Mouse (Mus musculus): Measurements from ENCODE around the gene Irf5. TPM values are rescaled to one million over a fixed set of nuclear protein-coding genes. Genes with fewer than 3 reads are reported as not detected.

The Irf5 gene
- polyA plus RNA-seq, 1 experiment: 2.1 TPM

GRCm38 (mm10) chr6:29540956-29541355 lies 14.5 kb downstream of the Irf5 start:
- no peak for TF ChIP-seq GATA1 (IDR thresholded peaks at IDR 0.05; ENCODE audit: low read length)

- TF ChIP-seq GATA1 (IDR thresholded peaks at IDR 0.05; ENCODE audit: low read length): no peak
Observed at GRCm38 (mm10) chr6:29545611-29546010, 19.2 kb downstream of the Irf5 start.

DNA sequence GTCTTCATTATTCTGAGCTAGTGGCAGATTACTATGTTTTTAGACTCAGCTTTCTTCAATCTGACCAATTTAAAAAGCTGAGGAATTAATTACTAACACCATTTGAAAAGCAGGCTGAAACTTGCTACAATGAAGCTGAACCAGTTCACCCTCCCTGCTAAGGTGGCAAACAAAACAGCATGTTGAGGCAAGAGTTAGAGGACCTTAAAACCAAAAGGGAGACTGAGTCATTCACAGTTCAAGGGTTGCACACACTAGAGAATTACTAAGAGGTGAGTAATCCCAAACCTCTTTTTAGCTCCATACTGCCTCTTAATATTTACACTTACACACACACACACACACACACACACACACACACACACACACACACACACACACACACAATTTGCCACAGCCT lies 21.2 kb downstream of the Irf5 start:
- TF ChIP-seq GATA1 (IDR thresholded peaks at IDR 0.05; ENCODE audit: low read length): no peak

DNA sequence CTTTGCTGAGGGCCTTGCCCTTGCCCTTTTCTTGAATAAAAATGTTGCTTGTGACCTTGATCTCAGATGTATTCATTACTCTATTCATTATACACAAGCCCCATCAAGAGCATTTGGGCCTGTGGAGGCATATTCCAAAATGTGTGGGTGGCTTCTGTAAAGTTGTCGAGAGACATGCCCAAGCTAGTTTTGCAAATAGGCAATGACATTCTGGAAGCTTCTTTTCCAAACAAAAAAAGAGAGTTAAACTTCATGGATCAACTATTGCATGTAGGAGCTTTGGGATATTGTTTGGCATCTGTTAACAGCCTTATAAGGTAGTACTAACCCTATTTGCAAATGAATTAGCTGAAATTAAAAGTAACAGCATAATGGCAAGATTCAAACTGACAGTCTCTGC lies 21.7 kb downstream of the Irf5 start:
- TF ChIP-seq GATA1 (IDR thresholded peaks at IDR 0.05; ENCODE audit: low read length): no peak

DNA sequence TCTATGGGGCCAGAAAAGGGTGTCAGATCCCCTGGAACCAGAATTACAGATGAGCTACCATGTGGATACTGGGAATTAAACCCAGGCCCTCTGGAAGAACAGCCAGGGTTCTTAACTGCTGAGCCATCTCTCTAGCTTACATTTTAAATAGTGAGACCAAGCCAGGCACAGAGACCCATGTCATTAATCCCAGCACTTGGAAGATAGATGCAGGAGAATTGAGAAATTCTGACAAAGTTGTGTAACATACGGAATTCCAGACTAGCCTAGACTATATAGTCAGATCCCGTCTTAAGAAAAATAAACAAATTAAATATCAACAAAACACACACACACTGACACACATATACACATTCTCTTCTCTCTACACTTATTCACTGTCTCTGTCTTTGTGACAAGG lies 26.1 kb downstream of the Irf5 start:
- no peak for TF ChIP-seq GATA1 (IDR thresholded peaks at IDR 0.05; ENCODE audit: low read length)

GRCm38 (mm10) chr6:29557112-29557511 lies 30.7 kb downstream of the Irf5 start:
- TF ChIP-seq GATA1 (IDR thresholded peaks at IDR 0.05; ENCODE audit: low read length): no peak

GRCm38 (mm10) chr6:29580770-29581169 lies 54.3 kb downstream of the Irf5 start:
- TF ChIP-seq GATA1 (IDR thresholded peaks at IDR 0.05; ENCODE audit: low read length): no peak

- TF ChIP-seq GATA1 (IDR thresholded peaks at IDR 0.05; ENCODE audit: low read length): no peak
Observed at GRCm38 (mm10) chr6:29581202-29581601, 54.8 kb downstream of the Irf5 start.

Other genes with a start within 250 kb of the Irf5 start
- 0.10 TPM in 1 of 2 replicates, not detected in the other for gene Fam71f2, start 247.0 kb upstream of the Irf5 start, polyA plus RNA-seq (2012)
- not detected in 2 replicates for gene Fam71f1, start 207.5 kb upstream of the Irf5 start, polyA plus RNA-seq (2012)
- gene Calu, start 178.6 kb upstream of the Irf5 start, polyA plus RNA-seq (2012): 11.3 and 11.7 TPM in 2 replicates
- gene Opn1sw, start 138.2 kb upstream of the Irf5 start, polyA plus RNA-seq (2012): not detected in 2 replicates
- gene Ccdc136, start 130.3 kb upstream of the Irf5 start, polyA plus RNA-seq (2012): not detected in 2 replicates
- gene Flnc, start 93.4 kb upstream of the Irf5 start, polyA plus RNA-seq (2012): 0.14 and 0.15 TPM in 2 replicates
- 242 and 326 TPM in 2 replicates for gene Atp6v1f, start 58.9 kb upstream of the Irf5 start, polyA plus RNA-seq (2012)
- not detected in 2 replicates for gene Atp6v1fnb, start 55.2 kb upstream of the Irf5 start, polyA plus RNA-seq (2012)
- 0.59 and 0.71 TPM in 2 replicates for gene Kcp, start 18.7 kb upstream of the Irf5 start, polyA plus RNA-seq (2012)
- gene Tnpo3, start 83.3 kb downstream of the Irf5 start, polyA plus RNA-seq (2012): 57.7 and 102 TPM in 2 replicates
- gene Tspan33, start 167.6 kb downstream of the Irf5 start, polyA plus RNA-seq (2012): 31.8 and 44.5 TPM in 2 replicates
- gene Smo, start 208.9 kb downstream of the Irf5 start, polyA plus RNA-seq (2012): 52.2 and 65.1 TPM in 2 replicates
- 30.5 and 31.0 TPM in 2 replicates for gene Ahcyl2, start 241.4 kb downstream of the Irf5 start, polyA plus RNA-seq (2012)

Measured in G1E-ER4 (cell line).